Mouse (Mus musculus): ENCODE measurements around the gene Git1. TPM values are rescaled to one million over a fixed set of nuclear protein-coding genes. Genes with fewer than 3 reads are reported as not detected.
"Not testable (repeated sequence)": the region's sequence is repeated elsewhere in the genome, so short reads cannot be mapped to it uniquely, and the experiment has no call there.

The Git1 gene
- total RNA-seq, 2 experiments from 2014 or later: 272 to 274 TPM

DNA sequence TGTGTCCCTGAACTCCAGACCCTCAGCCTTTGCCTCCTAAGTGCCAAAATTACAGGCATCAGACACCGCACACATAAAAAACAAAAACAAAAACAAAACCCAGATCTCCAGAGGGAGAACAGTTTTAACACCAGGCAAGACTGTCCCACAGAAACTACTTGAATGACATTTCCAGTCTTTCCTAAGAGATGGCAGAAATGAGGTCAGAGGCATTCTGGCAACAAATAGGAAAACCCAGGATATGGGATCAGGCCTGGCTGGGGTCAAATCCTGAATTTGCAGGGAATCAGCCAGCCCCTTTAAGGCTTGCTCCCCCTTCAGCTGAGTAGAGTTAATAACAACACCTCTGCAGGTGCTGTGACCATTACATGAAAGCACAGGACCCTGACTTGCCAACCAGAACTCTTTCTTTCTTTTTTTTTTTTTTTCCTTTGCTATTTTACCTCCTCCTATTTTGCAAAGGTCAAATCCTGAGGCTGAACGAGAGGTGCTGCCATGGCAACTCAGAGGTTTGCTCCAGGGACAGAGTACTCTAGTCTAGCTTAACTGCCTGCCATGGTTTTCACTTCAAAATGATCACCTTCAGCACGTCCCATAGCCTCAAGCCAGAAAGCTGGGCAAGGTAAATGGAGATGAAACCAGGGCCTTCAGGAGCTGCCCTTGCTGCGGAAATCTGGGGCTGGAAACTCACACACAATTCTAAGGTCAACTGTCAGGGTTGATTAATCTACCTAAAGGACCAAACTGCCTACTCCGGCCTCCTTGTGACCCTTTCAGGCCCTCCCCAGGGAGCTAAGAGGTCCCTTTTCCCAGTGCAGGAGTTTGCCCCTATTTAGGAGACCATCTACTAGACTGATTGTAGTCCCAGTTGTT lies 23.4 kb downstream of the Git1 start:
- DNase-seq (ENCODE audit: extremely low spot score in 1 of 2, low spot score in 1 of 2): no peak

DNA sequence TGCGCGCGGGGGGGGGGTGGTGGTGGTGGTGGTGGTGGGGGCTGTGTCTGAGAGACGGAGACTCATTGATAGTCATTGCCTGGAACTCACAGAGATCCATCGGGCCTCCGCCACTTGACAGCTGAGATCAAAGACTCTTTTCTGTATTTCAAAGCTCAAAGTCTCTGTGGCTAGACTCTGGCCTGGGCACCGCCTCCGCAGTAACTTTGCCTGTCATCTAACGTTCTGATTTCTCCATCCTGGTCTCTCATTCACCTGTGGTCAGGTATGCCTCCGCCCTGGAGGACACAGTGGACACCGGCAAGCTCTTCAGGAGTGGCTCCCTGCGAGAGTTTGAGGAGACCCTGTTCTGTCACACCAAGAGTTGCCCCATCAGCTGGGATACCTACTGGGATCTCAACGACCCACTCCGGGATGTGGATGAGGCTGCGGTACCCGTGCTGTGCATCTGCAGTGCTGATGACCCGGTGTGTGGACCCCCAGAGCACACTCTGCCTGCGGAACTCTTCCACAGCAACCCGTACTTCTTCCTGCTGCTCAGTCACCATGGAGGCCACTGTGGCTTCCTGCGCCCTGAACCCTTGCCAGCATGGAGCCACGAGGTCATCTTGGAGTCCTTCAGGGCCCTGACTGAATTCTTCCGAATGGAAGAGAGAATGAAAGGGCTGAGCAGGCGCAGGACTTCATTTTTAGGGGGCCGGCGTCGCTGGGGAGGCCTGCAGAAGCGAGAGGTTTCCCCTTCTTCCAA lies 24.9 kb downstream of the Git1 start:
- DNase-seq (ENCODE audit: extremely low spot score in 1 of 2, low spot score in 1 of 2): no peak

DNA sequence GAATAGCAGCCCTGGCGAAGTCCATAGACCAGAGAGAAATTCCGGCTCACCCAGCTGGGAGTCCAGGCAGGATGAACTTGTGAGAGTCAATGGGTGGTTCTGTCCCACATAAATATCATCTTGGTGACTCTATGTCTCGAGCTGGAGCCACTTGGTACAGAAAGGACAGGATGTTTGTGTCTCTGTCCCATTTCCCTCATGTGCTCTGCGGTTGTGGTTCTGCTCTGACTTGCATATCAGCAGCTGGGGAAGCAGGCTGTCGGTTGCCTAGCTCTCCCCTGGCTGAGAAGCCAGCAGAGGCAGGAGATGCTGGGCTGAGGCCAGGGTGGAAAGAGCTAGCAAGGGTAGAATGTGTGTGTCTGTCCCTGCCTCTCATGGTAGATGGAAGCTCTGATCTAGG lies 25.7 kb downstream of the Git1 start, which contains the start of gene Gm10392:
TSS of gene Gm10392 (minus strand) at position 156 of the 400 bp plus-strand sequence.
- DNase-seq (ENCODE audit: extremely low spot score in 1 of 2, low spot score in 1 of 2): no peak

DNA sequence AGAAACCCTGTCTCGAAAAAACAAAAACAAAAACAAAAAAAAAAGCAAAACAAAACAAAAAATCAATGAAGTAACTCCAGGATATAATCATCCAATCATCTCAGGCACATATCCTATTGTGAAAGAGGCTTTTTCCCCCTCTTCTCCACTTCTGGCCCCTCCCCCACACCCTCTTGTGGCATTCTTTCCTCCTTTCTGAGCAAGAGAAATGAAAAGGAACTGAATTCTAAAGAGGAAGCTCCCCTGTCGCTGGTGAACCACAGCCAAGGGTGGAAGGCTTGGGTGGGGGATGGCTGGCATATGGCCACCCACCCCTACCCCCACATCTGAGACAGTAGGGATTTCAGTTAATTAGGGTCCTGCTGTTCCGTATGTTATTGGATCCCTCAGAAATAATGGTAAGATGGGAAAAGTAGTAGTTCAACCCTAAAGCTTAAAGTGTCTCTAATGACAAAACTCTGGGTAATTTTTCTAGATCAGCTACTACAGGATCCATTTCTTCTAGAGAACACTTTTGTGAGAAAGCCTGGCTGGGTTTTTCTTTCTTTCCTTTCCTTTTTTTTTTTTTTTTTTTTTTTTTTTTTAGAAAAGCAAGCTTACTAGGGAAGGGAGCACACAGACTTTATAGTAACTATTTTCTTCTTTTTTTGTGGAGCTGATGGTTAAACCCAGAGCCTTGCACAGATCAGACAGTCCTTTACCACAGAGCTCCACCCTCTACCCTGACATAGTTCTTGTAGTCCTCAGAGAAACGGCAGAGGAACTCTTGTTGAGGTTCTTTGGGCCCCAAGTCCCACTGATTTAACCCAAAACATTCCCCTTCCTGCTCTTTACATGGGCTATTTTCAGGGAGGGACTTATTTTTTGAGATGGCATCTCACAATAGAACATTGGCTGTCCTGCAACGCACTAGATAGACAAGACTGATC lies 27.5 kb downstream of the Git1 start:
- peak in 1 of 2 experiments; percentile 38 for DNase-seq (ENCODE audit: extremely low spot score in 1 of 2, low spot score in 1 of 2)

DNA sequence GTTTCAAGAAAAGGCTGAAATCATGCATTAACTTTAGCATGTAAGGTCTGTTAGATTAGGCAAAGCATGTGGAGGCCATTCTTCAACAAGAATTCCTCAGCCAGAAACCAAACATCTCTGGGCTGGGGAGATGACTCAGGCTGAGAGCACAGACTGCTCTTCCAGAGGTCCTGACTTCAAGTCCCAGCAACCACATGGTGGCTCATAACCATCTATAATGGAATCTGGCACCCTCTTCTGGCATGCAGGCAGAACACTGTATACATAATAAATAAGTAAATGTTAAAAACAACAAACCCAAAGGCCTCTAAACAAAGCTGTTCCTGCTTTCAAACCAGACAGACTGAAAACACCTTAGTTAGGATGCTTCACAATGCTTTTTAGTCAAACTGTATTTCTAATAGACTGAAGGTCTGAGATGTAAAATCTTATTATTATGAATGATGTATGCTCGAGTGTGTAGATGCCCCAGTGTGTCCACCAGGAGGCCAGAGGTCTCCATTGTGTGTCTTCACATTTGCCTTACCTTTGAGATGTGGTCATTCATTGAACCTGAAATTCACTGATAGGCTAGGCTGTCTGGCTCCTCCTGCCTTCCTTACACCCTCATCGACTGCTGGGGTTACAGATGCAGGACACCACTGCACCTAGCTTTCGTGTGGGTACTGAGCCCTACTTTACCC lies 32.6 kb downstream of the Git1 start:
- DNase-seq (ENCODE audit: extremely low spot score in 1 of 2, low spot score in 1 of 2): no peak

DNA sequence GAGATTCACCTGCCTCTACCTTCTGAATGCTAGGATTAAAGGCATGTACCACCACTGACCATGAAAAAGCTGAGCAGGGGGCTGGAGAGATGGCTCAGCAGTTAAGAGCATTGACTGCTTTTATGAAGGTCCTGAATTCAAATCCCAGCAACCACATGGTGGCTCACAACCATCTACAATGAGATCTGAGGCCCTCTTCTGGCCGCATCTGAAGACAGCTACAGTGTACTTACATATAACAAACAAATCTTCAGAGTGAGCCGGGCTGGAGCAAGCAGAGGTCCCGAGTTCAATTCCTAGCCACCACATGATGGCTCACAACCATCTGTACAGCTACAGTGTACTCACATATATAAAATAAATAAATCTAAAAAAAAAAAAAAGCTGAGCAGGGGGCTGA lies 35.1 kb downstream of the Git1 start:
- DNase-seq (ENCODE audit: extremely low spot score in 1 of 2, low spot score in 1 of 2): not testable (repeated sequence)

DNA sequence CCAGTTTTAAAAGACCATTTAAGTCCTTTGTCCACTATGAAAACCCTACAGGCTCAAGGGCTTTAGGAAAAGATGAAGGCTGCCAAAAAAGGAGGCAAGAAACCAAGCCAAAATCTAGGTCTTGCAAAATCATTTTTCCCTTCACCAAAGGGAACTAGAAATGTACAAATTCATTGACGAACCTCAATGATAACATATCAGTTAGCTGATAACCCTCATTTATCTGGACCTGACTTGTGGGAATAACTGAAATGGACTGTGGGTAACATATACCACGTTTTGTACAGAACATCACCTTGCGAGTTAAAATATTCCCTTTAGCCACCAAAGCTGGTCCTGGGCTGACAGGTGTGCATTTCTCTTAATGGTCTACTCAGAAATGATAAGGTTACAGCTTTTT lies 36.3 kb downstream of the Git1 start:
- no peak for DNase-seq (ENCODE audit: extremely low spot score in 1 of 2, low spot score in 1 of 2)

DNA sequence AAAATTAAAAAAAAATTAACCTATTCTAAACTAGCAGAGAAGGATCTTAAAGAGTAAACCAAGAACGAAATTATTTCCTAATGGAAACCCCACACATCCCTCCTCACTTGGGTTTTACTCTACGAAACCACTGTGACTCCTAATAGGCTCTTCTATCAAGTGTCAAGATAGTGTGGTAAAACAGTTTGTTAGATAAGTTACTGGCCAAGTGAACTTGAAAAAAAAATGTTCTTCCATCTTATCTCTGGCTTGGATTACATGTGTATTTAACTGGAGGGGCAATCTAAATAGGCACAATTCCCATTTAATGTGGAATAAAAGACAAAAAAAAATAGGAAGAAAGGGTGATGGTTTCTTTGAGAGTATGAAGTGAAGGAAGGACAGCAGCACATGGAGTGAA lies 37.5 kb downstream of the Git1 start:
- no peak for DNase-seq (ENCODE audit: extremely low spot score in 1 of 2, low spot score in 1 of 2)

DNA sequence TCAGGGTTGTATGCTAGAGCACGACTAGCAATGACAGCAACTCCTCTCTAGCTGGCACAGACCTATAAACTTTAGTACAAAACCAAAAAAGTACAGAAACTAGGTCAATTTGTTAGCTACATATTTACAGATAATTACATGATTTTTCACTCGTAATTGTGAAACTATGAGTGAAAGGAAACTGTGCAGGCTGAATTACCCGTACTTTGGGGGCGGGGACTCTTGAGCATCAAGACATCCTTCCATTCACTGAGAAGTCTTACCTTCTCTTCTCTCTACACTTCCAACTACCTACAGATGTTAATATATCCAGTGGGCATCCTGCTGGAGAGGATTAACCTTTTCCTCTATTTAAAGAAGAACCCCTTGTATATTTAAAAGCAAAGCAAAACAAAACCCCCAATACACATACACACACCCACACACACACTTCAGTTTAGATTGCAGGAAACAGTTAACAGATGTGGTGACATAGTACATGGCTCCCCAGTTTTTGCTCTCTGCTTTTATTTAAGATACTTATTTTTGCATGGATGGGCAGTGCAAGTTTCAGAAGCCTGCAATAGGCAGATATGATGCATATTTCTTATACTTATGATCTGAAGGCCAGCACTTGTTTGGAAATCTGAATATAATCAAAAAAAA lies 39.0 kb downstream of the Git1 start:
- no peak for DNase-seq (ENCODE audit: extremely low spot score in 1 of 2, low spot score in 1 of 2)

DNA sequence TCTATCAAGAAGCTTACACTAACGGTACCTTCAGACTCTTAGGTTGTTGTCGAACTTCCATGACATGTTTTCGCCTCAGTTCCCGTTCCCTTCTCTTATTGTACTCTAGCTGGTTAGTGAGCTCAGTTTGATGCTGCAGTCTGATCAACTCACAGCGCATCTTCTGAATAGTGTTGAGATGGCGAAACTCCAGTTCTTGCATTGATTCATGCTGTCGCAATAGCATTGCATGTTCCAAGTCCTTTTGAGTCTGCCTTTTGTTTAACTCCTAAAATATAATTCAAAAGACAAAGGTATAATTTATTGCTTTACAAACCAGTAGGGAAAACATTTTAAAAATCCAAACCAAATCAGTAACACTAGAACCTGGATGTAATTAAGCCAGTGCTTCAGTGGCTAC lies 51.9 kb downstream of the Git1 start:
- no peak for DNase-seq (ENCODE audit: extremely low spot score in 1 of 2, low spot score in 1 of 2)

Other genes with a start within 250 kb of the Git1 start
- gene Coro6, start 31.2 kb upstream of the Git1 start, total RNA-seq (2021): 10 to 100 TPM; 10.1 to 16.6 TPM
- gene Ankrd13b, start 3.9 kb upstream of the Git1 start, total RNA-seq (2021): 10 to 100 TPM; 87.3 to 93.8 TPM
- gene Abhd15, start 21.6 kb downstream of the Git1 start, total RNA-seq (2021): 1 to 10 TPM; 1.4 to 1.6 TPM
- gene Trp53i13, start 22.4 kb downstream of the Git1 start, total RNA-seq (2021): 1 to 10 TPM; 4.9 to 6.2 TPM
- gene Gm10392, start 25.6 kb downstream of the Git1 start, total RNA-seq (2021): not detected
- gene Taok1, start 114.3 kb downstream of the Git1 start, total RNA-seq (2021): 100 to 1,000 TPM; 110 to 114 TPM
- gene Nufip2, start 192.6 kb downstream of the Git1 start, total RNA-seq (2021): 10 to 100 TPM; 70.6 to 76.5 TPM
- not detected for gene Cryba1, start 231.7 kb downstream of the Git1 start, total RNA-seq (2021)

All from layer of hippocampus, postnatal 25 days (tissue).